Mouse (Mus musculus) forebrain, postnatal 0 days (tissue): ENCODE measurements around the gene Gm13288. TPM values are rescaled to one million over a fixed set of nuclear protein-coding genes. Genes with fewer than 3 reads are reported as not detected.
A peak's percentile ranks its signal among the peaks of the same experiment; 100 is the strongest.
"Not testable (repeated sequence)": the region's sequence is repeated elsewhere in the genome, so short reads cannot be mapped to it uniquely, and the experiment has no call there.

Experiments used
- ATAC-seq: fragments of 200-750 bp; cut with Nextera tagmentation; 2 replicates; pipeline ENCODE4 v1.8.0; 2017; ENCODE audit warnings: mild to moderate bottlenecking, moderate library complexity
- DNase-seq: peaks from one replicate; pipeline ENCODE4 v3.0.0-alpha.2; 2015
- H3K27ac ChIP-seq: fragments of 300-500 bp; sonication (generic); 2 replicates; pipeline ENCODE4 v1.5.1; 2014; ENCODE audit warnings: low read depth, mild to moderate bottlenecking, antibody characterized with exemption, low read length, moderate library complexity, mixed read lengths
- H3K27me3 ChIP-seq: fragments of 300-500 bp; sonication (generic); 2 replicates; pipeline ENCODE4 v1.6.1; 2014; ENCODE audit warnings: mild to moderate bottlenecking, low read length, mixed read lengths; ENCODE audit not compliant: insufficient read depth
- H3K36me3 ChIP-seq: fragments of 300-500 bp; sonication (generic); 2 replicates; pipeline ENCODE4 v1.6.1; 2014; ENCODE audit warnings: mild to moderate bottlenecking, moderate library complexity; ENCODE audit not compliant: insufficient read depth
- H3K4me1 ChIP-seq: fragments of 300-500 bp; sonication (generic); 2 replicates; pipeline ENCODE4 v1.6.1; 2014; ENCODE audit warnings: antibody characterized with exemption; ENCODE audit not compliant: insufficient read depth
- H3K4me2 ChIP-seq: fragments of 300-500 bp; sonication (generic); 2 replicates; pipeline ENCODE4 v1.6.1; 2014; ENCODE audit warnings: low read depth, mild to moderate bottlenecking, moderate library complexity
- H3K4me3 ChIP-seq: fragments of 300-500 bp; sonication (generic); 2 replicates; pipeline ENCODE4 v1.5.1; 2014; ENCODE audit warnings: low read depth, low read length, mixed read lengths
- H3K9ac ChIP-seq: fragments of 300-500 bp; sonication (generic); 2 replicates; pipeline ENCODE4 v1.6.1; 2014; ENCODE audit warnings: mild to moderate bottlenecking
- H3K9me3 ChIP-seq: fragments of 300-500 bp; sonication (generic); 2 replicates; pipeline ENCODE4 v1.6.1; 2016; ENCODE audit warnings: low read length
- CTCF ChIP-seq: sonication (generic); IDR thresholded peaks from 2 replicates; pipeline ENCODE4 v1.5.1; 2016; ENCODE audit warnings: antibody characterized with exemption, control low read depth, low read depth
- WGBS: fragments of 180-500 bp; shearing (Covaris S2); extraction: QIAGEN DNeasy Blood & Tissue Kit; methylation state at CpG from one replicate; pipeline ENCODE4 v1.1.7; 2014; 5-methylcytosine and 5-hydroxymethylcytosine counted together
- polyA plus RNA-seq: library from polyadenylated mRNA; unstranded; fragments of >200 nt; fragmentation: Nextera tagmentation; extraction: Ambion mirVana; gene quantifications from 2 replicates; pipeline ENCODE4 v1.2.1, GENCODE M21; 2015
- total RNA-seq: library from RNA; depleted of rRNA; stranded (reverse); fragments of >200 nt; gene quantifications from 2 replicates; pipeline ENCODE4 v1.2.3, GENCODE M21; 2014

The Gm13288 gene
- total and polyA plus RNA-seq, 2 experiments from 2014 or later: not detected

GRCm38 (mm10) chr4:88788402-88788801 is 16.9 kb upstream of the Gm13288 start, which contains the start of gene Gm13277:
TSS of gene Gm13277 (plus strand) at chr4:88788632.
- H3K4me3 ChIP-seq, H3K27me3 ChIP-seq, H3K36me3 ChIP-seq, H3K9ac ChIP-seq, ATAC-seq, H3K27ac ChIP-seq, H3K4me1 ChIP-seq, H3K4me2 ChIP-seq, H3K9me3 ChIP-seq, DNase-seq: not testable (repeated sequence)
- peak; percentile 62 for TF ChIP-seq CTCF
- no CpG with 5 or more reads among the region's 28 CpGs for WGBS

- not testable (repeated sequence) for H3K9me3 ChIP-seq, H3K36me3 ChIP-seq, H3K9ac ChIP-seq, H3K27ac ChIP-seq, H3K4me3 ChIP-seq, H3K27me3 ChIP-seq, ATAC-seq, DNase-seq, H3K4me1 ChIP-seq, H3K4me2 ChIP-seq
- WGBS: no CpG with 5 or more reads among the region's 28 CpGs
These were observed 14.1 kb upstream of the Gm13288 start, which contains the start of gene Gm13278 for GRCm38 (mm10) chr4:88791250-88791649. TSS of gene Gm13278 (plus strand) at chr4:88791550.

GRCm38 (mm10) chr4:88793936-88794675 is 11.2 kb upstream of the Gm13288 start, which contains the start of gene Gm13275:
TSS of gene Gm13275 (plus strand) at chr4:88794487.
- not testable (repeated sequence) for ATAC-seq, H3K27ac ChIP-seq, H3K27me3 ChIP-seq, DNase-seq, H3K9me3 ChIP-seq, H3K4me3 ChIP-seq, H3K9ac ChIP-seq, H3K36me3 ChIP-seq, H3K4me1 ChIP-seq, H3K4me2 ChIP-seq
- peak; percentile 43 for TF ChIP-seq CTCF
- WGBS: 7% methylated on average over 10 of the region's 52 CpGs

- not testable (repeated sequence) for H3K9ac ChIP-seq, H3K27ac ChIP-seq, DNase-seq, H3K4me3 ChIP-seq, H3K4me1 ChIP-seq, H3K27me3 ChIP-seq, ATAC-seq, H3K36me3 ChIP-seq, H3K4me2 ChIP-seq, H3K9me3 ChIP-seq
- no CpG with 5 or more reads among the region's 28 CpGs for WGBS
These were observed 8.2 kb upstream of the Gm13288 start, which contains the start of gene Gm13279 for GRCm38 (mm10) chr4:88797097-88797496. TSS of gene Gm13279 (plus strand) at chr4:88797397.

- not testable (repeated sequence) for H3K4me2 ChIP-seq, H3K4me3 ChIP-seq, H3K27ac ChIP-seq, H3K4me1 ChIP-seq, ATAC-seq, H3K9ac ChIP-seq, H3K9me3 ChIP-seq, DNase-seq, H3K36me3 ChIP-seq, H3K27me3 ChIP-seq
- WGBS: 12% methylated on average over 3 of the region's 7 CpGs
These were observed 6.0 kb upstream of the Gm13288 start, which contains the start of gene Gm13285 for GRCm38 (mm10) chr4:88799365-88799764. TSS of gene Gm13285 (plus strand) at chr4:88799665.

GRCm38 (mm10) chr4:88802954-88803353 is 2.4 kb upstream of the Gm13288 start, which contains the start of gene Gm13287:
TSS of gene Gm13287 (plus strand) at chr4:88803254.
- H3K4me1 ChIP-seq, H3K4me2 ChIP-seq, H3K27me3 ChIP-seq, DNase-seq, H3K27ac ChIP-seq, H3K9me3 ChIP-seq, H3K4me3 ChIP-seq, H3K36me3 ChIP-seq, H3K9ac ChIP-seq, ATAC-seq: not testable (repeated sequence)
- WGBS: no CpG with 5 or more reads among the region's 29 CpGs

- H3K9ac ChIP-seq, H3K27ac ChIP-seq, ATAC-seq, H3K9me3 ChIP-seq, H3K4me3 ChIP-seq, H3K27me3 ChIP-seq, H3K4me1 ChIP-seq, H3K36me3 ChIP-seq, DNase-seq: not testable (repeated sequence)
- H3K4me2 ChIP-seq: peak overlapping the region; percentile 45
- 0% methylated on average over 6 of the region's 34 CpGs for WGBS
These were observed 430 bp downstream of the Gm13288 start for GRCm38 (mm10) chr4:88805761-88806160.
